In genomic region chr6:5967545-5967944, GRCm38 (mm10) we compare ENCODE assay signal across 24 mouse cellular contexts.
"Had no signal": no experiment of that assay in that cellular context is flagged by ENCODE, and none has a peak within 500 bp of the region (broad histone marks: within the 10 kb centered on the region; RNA-seq: fewer than 3 reads in every experiment).

No protein-coding gene starts in this region.

- DNase-seq: gastrocnemius, postnatal 14 days; gastrocnemius, postnatal 36 days; heart, adult 2 months; heart, postnatal 10 days; heart, postnatal 4 days; kidney, adult 18-20 months; kidney, adult 8-10 months; kidney, postnatal 14 days; kidney, postnatal 36 days; layer of hippocampus, postnatal 36 days; left cerebral cortex, postnatal 4 days; liver; liver, embryonic 13.5 days had no signal

- H3K4me1 ChIP-seq: intestine, embryonic 15.5 days; liver, embryonic 13.5 days; liver, embryonic 15.5 days had no signal

- H3K27ac ChIP-seq: heart, adult 2 months; hindbrain, embryonic 10.5 days; hindbrain, embryonic 12.5 days; hindbrain, embryonic 14.5 days; intestine, embryonic 15.5 days; kidney, postnatal 0 days; liver, embryonic 13.5 days; liver, embryonic 15.5 days had no signal

- H3K4me3 ChIP-seq: heart, adult 2 months; hindbrain, embryonic 10.5 days; hindbrain, embryonic 12.5 days; intestine, embryonic 15.5 days; liver, embryonic 13.5 days; liver, embryonic 15.5 days had no signal

- H3K27me3 ChIP-seq: hindbrain, embryonic 12.5 days; intestine, embryonic 15.5 days; liver, embryonic 13.5 days; liver, embryonic 15.5 days had no signal

- H3K9me3 ChIP-seq: hindbrain, embryonic 10.5 days; hindbrain, embryonic 12.5 days; intestine, embryonic 15.5 days; liver, embryonic 13.5 days; liver, embryonic 15.5 days had no signal

- H3K36me3 ChIP-seq: hindbrain, embryonic 10.5 days; hindbrain, embryonic 12.5 days; intestine, embryonic 15.5 days; liver, embryonic 13.5 days; liver, embryonic 15.5 days had no signal

- ATAC-seq: hindbrain, embryonic 16.5 days; inflammation-experienced regulatory T-cells, adult 6 months; intestine, embryonic 15.5 days; intestine, postnatal 0 days had no signal

- H3K4me2 ChIP-seq: heart, embryonic 11.5 days; hindbrain, embryonic 12.5 days; hindbrain, embryonic 14.5 days; intestine, embryonic 15.5 days; liver, embryonic 11.5 days; liver, embryonic 13.5 days; liver, embryonic 15.5 days had no signal

- H3K9ac ChIP-seq: hindbrain, embryonic 12.5 days; hindbrain, embryonic 14.5 days; intestine, embryonic 15.5 days; liver, embryonic 13.5 days; liver, embryonic 15.5 days had no signal
